Mouse (Mus musculus): ENCODE measurements around the gene Ikzf1. TPM values are rescaled to one million over a fixed set of nuclear protein-coding genes. Genes with fewer than 3 reads are reported as not detected.
A peak's percentile ranks its signal among the peaks of the same experiment; 100 is the strongest.

The Ikzf1 gene
- 4.0 and 4.6 TPM in 2 replicates for total RNA-seq (2014; rRNA removed)
- 0.78 and 0.91 TPM in 2 replicates for polyA plus RNA-seq (2015; fragmentation: Nextera tagmentation; extraction: Ambion mirVana)

DNA sequence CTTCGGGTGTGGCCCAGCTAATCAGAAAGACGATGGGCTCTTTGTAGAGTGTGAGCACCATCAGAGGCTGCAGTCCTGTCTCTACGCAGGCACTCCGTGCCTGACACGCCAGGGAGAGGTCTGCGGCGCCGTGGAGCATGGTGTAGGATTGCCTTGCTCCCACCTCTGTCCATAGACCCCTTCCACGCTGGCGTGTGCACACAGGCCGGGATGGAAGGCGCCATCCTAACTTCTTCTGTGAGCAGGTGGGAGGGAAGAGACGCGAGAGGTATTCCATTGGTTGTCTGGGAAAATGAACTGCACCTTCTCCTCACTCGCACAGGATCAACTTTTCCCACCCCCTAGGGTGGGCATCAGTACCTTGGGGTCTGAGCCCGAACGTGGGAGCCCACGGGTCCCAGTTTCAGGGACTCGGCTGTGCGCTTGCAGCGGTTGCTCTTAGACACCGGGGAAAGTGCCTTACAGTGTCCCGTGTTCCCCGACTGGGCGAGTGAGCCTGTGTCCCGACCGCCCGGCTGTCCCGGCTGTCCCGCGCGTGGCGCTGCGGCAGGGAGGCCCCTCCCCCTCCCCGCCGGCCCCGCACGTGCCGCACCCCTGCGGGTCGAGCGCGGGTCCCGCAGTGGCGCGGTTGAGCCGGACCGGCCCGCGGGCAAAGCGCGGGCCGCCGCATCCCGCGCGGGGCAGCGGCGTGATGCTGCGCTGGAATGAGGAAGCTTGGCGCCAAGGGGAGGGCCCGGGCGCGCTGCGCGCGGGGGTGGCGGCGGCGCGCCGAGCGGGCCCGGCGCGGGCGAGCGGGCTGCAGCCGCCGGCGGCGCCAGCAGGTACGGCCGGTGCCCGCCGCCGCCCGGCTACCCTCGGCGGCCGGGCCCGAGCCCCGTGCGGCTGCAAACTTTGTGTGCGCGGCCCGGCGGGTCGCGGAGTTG is at the start of gene Ikzf1:
Gene Ikzf1, plus strand, starts transcription at position 74 of the 923 bp plus-strand sequence.
- Histone ChIP-seq H3K9me3 (ENCODE audit: low read length) (no peaks in the 10 kb centered on the region), H3K4me1 (ENCODE audit: insufficient read depth, low read length) (peaks cover 7% of the 10 kb centered on the region; the same call in 1 of the 2 replicates), H3K27ac (no peak within 1 kb of the TSS), H3K27me3 (ENCODE audit: insufficient read depth, low read length) (peaks cover 36% of the 10 kb centered on the region), H3K36me3 (ENCODE audit: insufficient read depth, low read length) (no peaks in the 10 kb centered on the region), H3K9ac (replicated peaks; ENCODE audit: low read length) (peak within 1 kb of the TSS; percentile 17; the same call in 1 of the 2 replicates), H3K4me2 (ENCODE audit: low read depth, low read length) (peak within 1 kb of the TSS; percentile 96), H3K4me3 (ENCODE audit: low read length) (peak within 1 kb of the TSS; percentile 61)
- ATAC-seq (peak; percentile 61), DNase-seq (ENCODE audit: low spot score) (peak; percentile 3)
- WGBS = 2% methylated on average over 56 of the region's 100 CpGs
- TF ChIP-seq CTCF (IDR thresholded peaks at IDR 0.05; ENCODE audit: low read depth) = no peak

DNA sequence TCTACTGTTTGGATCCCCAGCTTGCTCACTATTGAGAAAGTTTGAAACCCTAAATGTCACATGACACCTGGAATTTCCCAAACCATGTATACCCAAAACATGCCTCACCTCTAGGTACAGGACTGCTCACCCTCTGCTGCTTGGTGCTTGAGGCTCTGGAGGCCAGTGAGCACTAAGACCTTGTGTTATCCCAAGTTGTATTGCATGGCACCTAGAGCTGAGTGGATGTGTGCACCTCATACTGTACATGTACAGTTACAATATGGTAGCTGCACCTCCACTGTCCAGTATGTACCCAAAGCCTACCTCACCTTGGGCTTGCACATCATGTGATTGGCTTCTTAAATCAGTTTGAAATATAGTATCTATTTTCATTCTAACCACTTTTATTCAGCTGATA is 40.5 kb upstream of the Ikzf1 start:
- Histone ChIP-seq H3K27me3 (ENCODE audit: insufficient read depth, low read length) (no peaks in the 10 kb centered on the region), H3K4me1 (ENCODE audit: insufficient read depth, low read length) (no peaks in the 10 kb centered on the region), H3K36me3 (ENCODE audit: insufficient read depth, low read length) (no peaks in the 10 kb centered on the region), H3K4me3 (ENCODE audit: low read length) (no peak overlapping the region), H3K9me3 (ENCODE audit: low read length) (no peaks in the 10 kb centered on the region), H3K9ac (replicated peaks; ENCODE audit: low read length) (no peak overlapping the region), H3K27ac (no peak overlapping the region), H3K4me2 (ENCODE audit: low read depth, low read length) (no peak overlapping the region)
- DNase-seq (ENCODE audit: low spot score) (no peak), ATAC-seq (no peak)
- no peak for TF ChIP-seq CTCF (IDR thresholded peaks at IDR 0.05; ENCODE audit: low read depth)

DNA sequence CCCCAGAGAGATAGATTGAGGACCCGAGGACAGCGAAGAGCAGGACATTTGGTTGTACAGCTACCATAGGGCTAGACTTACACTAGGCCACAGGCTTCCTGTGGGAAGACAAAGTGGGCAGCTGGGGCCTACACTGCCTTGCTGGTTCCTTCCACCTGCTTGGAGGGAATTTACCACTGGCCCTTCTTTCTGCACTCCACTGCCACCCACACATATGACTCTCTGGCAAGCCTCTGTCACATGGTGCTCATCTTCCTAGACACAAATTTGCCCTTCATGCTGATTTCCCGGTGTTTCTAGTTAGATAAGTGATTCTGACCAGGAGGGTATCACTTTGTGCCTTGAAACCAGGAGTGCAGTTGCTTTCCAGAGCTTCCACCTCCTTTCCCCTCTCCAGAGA is 28.4 kb upstream of the Ikzf1 start:
- ATAC-seq (no peak), DNase-seq (ENCODE audit: low spot score) (no peak)
- 82% methylated on average over 3 of the region's 3 CpGs for WGBS
- Histone ChIP-seq H3K27ac (no peak overlapping the region), H3K9me3 (ENCODE audit: low read length) (no peaks in the 10 kb centered on the region), H3K4me3 (ENCODE audit: low read length) (no peak overlapping the region), H3K9ac (replicated peaks; ENCODE audit: low read length) (no peak overlapping the region), H3K4me2 (ENCODE audit: low read depth, low read length) (no peak overlapping the region), H3K27me3 (ENCODE audit: insufficient read depth, low read length) (no peaks in the 10 kb centered on the region), H3K4me1 (ENCODE audit: insufficient read depth, low read length) (no peaks in the 10 kb centered on the region), H3K36me3 (ENCODE audit: insufficient read depth, low read length) (no peaks in the 10 kb centered on the region)
- TF ChIP-seq CTCF (IDR thresholded peaks at IDR 0.05; ENCODE audit: low read depth) = no peak

DNA sequence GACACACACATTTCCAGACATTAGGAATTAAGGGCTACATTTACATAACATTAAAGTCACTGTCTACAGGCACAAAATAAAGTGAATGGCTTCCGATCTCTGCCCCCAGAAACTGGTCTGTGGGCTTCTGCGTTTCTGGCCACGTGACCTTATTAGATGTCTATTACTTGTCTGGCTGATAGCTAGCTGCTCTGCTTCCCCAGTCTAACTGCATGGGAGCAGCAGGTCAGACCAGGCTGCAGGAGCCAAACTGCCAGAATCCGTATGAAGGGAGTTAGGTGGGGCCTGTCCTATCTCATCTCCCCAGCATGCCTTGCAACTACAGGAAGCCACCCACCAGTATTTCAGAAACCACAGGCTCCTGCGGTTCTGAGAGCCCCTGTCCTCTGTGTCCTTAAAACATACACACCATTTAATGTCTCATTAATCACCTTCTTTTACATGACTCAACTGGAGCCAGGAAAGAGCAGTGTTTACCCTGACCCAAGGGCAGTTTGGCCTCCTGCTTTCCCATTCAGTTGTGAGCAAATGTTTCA is 27.7 kb upstream of the Ikzf1 start:
- DNase-seq (ENCODE audit: low spot score) (no peak), ATAC-seq (no peak)
- H3K4me1 ChIP-seq (ENCODE audit: insufficient read depth, low read length) = no peaks in the 10 kb centered on the region
- TF ChIP-seq CTCF (IDR thresholded peaks at IDR 0.05; ENCODE audit: low read depth) = no peak
- H3K9ac ChIP-seq (replicated peaks; ENCODE audit: low read length) = no peak overlapping the region
- H3K9me3 ChIP-seq (ENCODE audit: low read length) = no peaks in the 10 kb centered on the region
- no peak overlapping the region for H3K27ac ChIP-seq
- WGBS = 63% methylated on average over 5 of the region's 5 CpGs
- no peak overlapping the region for H3K4me3 ChIP-seq (ENCODE audit: low read length)
- H3K27me3 ChIP-seq (ENCODE audit: insufficient read depth, low read length) = no peaks in the 10 kb centered on the region
- no peak overlapping the region for H3K4me2 ChIP-seq (ENCODE audit: low read depth, low read length)
- H3K36me3 ChIP-seq (ENCODE audit: insufficient read depth, low read length) = no peaks in the 10 kb centered on the region

DNA sequence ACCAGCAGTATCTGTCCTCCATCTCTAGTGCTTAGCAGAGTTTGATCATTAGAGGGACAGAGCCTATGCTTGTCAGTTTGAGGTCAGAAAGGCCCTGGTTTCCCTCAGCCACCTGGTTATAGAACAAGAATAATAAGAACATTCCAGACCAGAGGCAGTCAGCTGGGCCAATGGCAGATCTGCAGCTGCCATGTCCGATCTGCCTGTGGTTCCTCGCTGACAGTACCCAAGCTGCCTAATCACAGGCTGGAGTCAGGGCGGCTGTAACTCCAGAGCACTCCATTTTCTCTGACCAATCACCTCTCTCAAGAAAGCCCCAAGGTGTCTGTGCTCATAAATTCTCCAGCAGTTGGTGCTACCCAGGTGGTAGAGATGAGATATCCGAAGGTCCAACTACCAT is 27.2 kb upstream of the Ikzf1 start:
- no peaks in the 10 kb centered on the region for H3K36me3 ChIP-seq (ENCODE audit: insufficient read depth, low read length)
- no peak for ATAC-seq
- H3K9me3 ChIP-seq (ENCODE audit: low read length) = no peaks in the 10 kb centered on the region
- no peak overlapping the region for H3K4me2 ChIP-seq (ENCODE audit: low read depth, low read length)
- DNase-seq (ENCODE audit: low spot score) = no peak
- no peak for TF ChIP-seq CTCF (IDR thresholded peaks at IDR 0.05; ENCODE audit: low read depth)
- no peaks in the 10 kb centered on the region for H3K27me3 ChIP-seq (ENCODE audit: insufficient read depth, low read length)
- H3K27ac ChIP-seq = no peak overlapping the region
- 94% methylated on average over 4 of the region's 4 CpGs for WGBS
- no peak overlapping the region for H3K9ac ChIP-seq (replicated peaks; ENCODE audit: low read length)
- no peaks in the 10 kb centered on the region for H3K4me1 ChIP-seq (ENCODE audit: insufficient read depth, low read length)
- H3K4me3 ChIP-seq (ENCODE audit: low read length) = no peak overlapping the region

DNA sequence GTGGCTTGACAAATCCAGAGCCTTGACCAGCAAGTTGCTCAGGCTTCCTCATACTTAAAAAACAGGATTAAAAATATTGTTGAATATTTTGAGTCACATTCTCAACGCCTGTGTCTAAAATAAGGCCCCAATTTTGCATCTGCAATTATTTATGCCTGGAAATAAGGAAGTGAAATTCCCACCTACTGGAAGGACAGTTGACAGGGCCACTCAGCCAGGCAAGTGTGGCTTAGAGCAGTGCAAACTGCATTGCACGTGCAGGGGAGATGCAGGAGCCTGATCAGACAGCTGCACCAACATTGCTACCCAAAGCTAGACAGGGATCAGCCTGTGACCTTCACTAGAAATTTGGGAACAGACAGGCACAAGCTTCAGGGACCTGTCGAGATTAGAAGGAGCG is 26.0 kb upstream of the Ikzf1 start:
- no peak overlapping the region for H3K4me3 ChIP-seq (ENCODE audit: low read length)
- TF ChIP-seq CTCF (IDR thresholded peaks at IDR 0.05; ENCODE audit: low read depth) = no peak
- no peak overlapping the region for H3K4me2 ChIP-seq (ENCODE audit: low read depth, low read length)
- no peak overlapping the region for H3K27ac ChIP-seq
- ATAC-seq = no peak
- no peaks in the 10 kb centered on the region for H3K9me3 ChIP-seq (ENCODE audit: low read length)
- H3K36me3 ChIP-seq (ENCODE audit: insufficient read depth, low read length) = no peaks in the 10 kb centered on the region
- no peaks in the 10 kb centered on the region for H3K4me1 ChIP-seq (ENCODE audit: insufficient read depth, low read length)
- H3K9ac ChIP-seq (replicated peaks; ENCODE audit: low read length) = no peak overlapping the region
- H3K27me3 ChIP-seq (ENCODE audit: insufficient read depth, low read length) = no peaks in the 10 kb centered on the region
- whole genome bisulfite sequencing = 78% methylated on average over 4 of the region's 4 CpGs
- DNase-seq (ENCODE audit: low spot score) = no peak

DNA sequence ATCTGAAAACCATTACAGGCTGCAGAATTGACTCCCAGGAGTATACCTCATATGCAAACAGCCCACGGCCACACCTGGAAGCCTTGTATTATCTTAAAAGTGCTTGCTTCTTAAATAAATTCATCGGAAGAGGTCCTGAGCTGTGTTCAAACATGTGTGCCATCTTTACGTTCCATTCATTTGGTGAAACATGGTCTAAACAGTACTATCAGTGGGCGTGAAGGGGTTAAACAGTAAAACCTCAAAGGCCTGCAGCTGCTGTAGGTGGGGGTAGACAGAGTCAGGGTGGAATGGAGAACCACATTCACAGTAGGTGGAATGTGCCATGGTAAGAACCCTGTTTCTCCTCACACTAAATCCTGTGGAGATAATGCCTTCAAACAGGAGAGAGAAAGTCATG is 24.2 kb upstream of the Ikzf1 start:
- no peak for TF ChIP-seq CTCF (IDR thresholded peaks at IDR 0.05; ENCODE audit: low read depth)
- no peaks in the 10 kb centered on the region for H3K36me3 ChIP-seq (ENCODE audit: insufficient read depth, low read length)
- DNase-seq (ENCODE audit: low spot score) = no peak
- H3K27me3 ChIP-seq (ENCODE audit: insufficient read depth, low read length) = no peaks in the 10 kb centered on the region
- H3K4me2 ChIP-seq (ENCODE audit: low read depth, low read length) = no peak overlapping the region
- H3K27ac ChIP-seq = no peak overlapping the region
- H3K9ac ChIP-seq (replicated peaks; ENCODE audit: low read length) = no peak overlapping the region
- no peak overlapping the region for H3K4me3 ChIP-seq (ENCODE audit: low read length)
- 85% methylated on average over 4 of the region's 4 CpGs for WGBS
- H3K4me1 ChIP-seq (ENCODE audit: insufficient read depth, low read length) = no peaks in the 10 kb centered on the region
- no peak for ATAC-seq
- H3K9me3 ChIP-seq (ENCODE audit: low read length) = no peaks in the 10 kb centered on the region

All from hindbrain, postnatal 0 days (tissue).